Mouse (Mus musculus) C2C12 (cell line): ENCODE data around the gene Chst15. TPM values are rescaled to one million over a fixed set of nuclear protein-coding genes. Genes with fewer than 3 reads are reported as not detected.

Experiments used
- H3K27me3 ChIP-seq: one replicate; pipeline ENCODE4 v1.6.1; 2011; ENCODE audit not compliant: control insufficient read depth, insufficient read depth, insufficient read length
- H3K36me3 ChIP-seq: one replicate; pipeline ENCODE4 v1.6.1; 2011; ENCODE audit not compliant: control insufficient read depth, insufficient read depth
- H3K4me3 ChIP-seq: one replicate; pipeline ENCODE4 v1.5.1; 2011; ENCODE audit warnings: mild to moderate bottlenecking, control low read depth; ENCODE audit not compliant: poor library complexity, insufficient read depth, severe bottlenecking
- H3K79me2 ChIP-seq: one replicate; pipeline ENCODE4 v1.6.1; 2011; ENCODE audit not compliant: control insufficient read depth, insufficient read depth
- H3K79me3 ChIP-seq: one replicate; pipeline ENCODE4 v1.6.1; 2011; ENCODE audit warnings: low read depth, control low read depth
- H3ac ChIP-seq: one replicate; pipeline ENCODE3; 2011; ENCODE audit warnings: low read depth; ENCODE audit not compliant: control insufficient read depth, insufficient read length
- CEBPB ChIP-seq: IDR thresholded peaks from one replicate; pipeline ENCODE4 v1.6.1; 2011; ENCODE audit warnings: low read depth, mild to moderate bottlenecking, control low read depth, moderate library complexity
- CTCF ChIP-seq: IDR thresholded peaks from one replicate; pipeline ENCODE4 v1.5.1; 2011; ENCODE audit not compliant: control insufficient read depth, insufficient read depth, insufficient read length
- FOSL1 ChIP-seq: IDR thresholded peaks from one replicate; pipeline ENCODE4 v1.8.0; 2011; ENCODE audit warnings: mild to moderate bottlenecking, low read length; ENCODE audit not compliant: poor library complexity, insufficient read depth, severe bottlenecking
- MAX ChIP-seq: IDR thresholded peaks from one replicate; pipeline ENCODE4 v1.6.1; 2011; ENCODE audit warnings: mild to moderate bottlenecking, control low read depth
- MYOD1 ChIP-seq: IDR thresholded peaks from one replicate; pipeline ENCODE4 v1.6.1; 2011; ENCODE audit warnings: low read depth; ENCODE audit not compliant: control insufficient read depth, insufficient read length
- MYOG ChIP-seq: IDR thresholded peaks from one replicate; pipeline ENCODE4 v1.6.1; 2011; ENCODE audit not compliant: control insufficient read depth, insufficient read length; ENCODE audit errors: extremely low read depth
- USF1 ChIP-seq: IDR thresholded peaks from one replicate; pipeline ENCODE4 v1.6.1; 2011; ENCODE audit warnings: low read depth, mild to moderate bottlenecking, control low read depth, moderate library complexity
- polyA plus RNA-seq: library from polyadenylated mRNA; unstranded; fragments of >200 nt; fragmentation: generic; extraction: Trizol; gene quantifications from one replicate; pipeline ENCODE4 v1.2.1, GENCODE M21; 2012; ENCODE audit warnings: missing spikeins

The Chst15 gene
- polyA plus RNA-seq, 1 experiment, result 8.9 TPM

GRCm38 (mm10) chr7:132247091-132247490, 69.9 kb downstream of the Chst15 start:
- no peaks in the 10 kb centered on the region for H3K79me3 ChIP-seq
- H3K79me2 ChIP-seq, result no peaks in the 10 kb centered on the region
- no peak overlapping the region for H3ac ChIP-seq
- H3K36me3 ChIP-seq, result no peaks in the 10 kb centered on the region
- TF ChIP-seq FOSL1 (no peak), MAX (no peak), MYOG (no peak), CEBPB (no peak), MYOD1 (no peak), USF1 (no peak), CTCF (no peak)
- no peak overlapping the region for H3K4me3 ChIP-seq
- no peaks in the 10 kb centered on the region for H3K27me3 ChIP-seq

GRCm38 (mm10) chr7:132245730-132246129, 71.3 kb downstream of the Chst15 start:
- Histone ChIP-seq H3ac (no peak overlapping the region), H3K27me3 (no peaks in the 10 kb centered on the region), H3K4me3 (no peak overlapping the region), H3K36me3 (no peaks in the 10 kb centered on the region), H3K79me2 (no peaks in the 10 kb centered on the region), H3K79me3 (no peaks in the 10 kb centered on the region)
- TF ChIP-seq CTCF (no peak), MYOG (no peak), FOSL1 (no peak), MYOD1 (no peak), MAX (no peak), CEBPB (no peak), USF1 (no peak)

GRCm38 (mm10) chr7:132244637-132245036, 72.4 kb downstream of the Chst15 start:
- Histone ChIP-seq H3K36me3 (no peaks in the 10 kb centered on the region), H3ac (no peak overlapping the region), H3K79me2 (no peaks in the 10 kb centered on the region), H3K4me3 (no peak overlapping the region), H3K79me3 (no peaks in the 10 kb centered on the region), H3K27me3 (no peaks in the 10 kb centered on the region)
- TF ChIP-seq USF1, result no peak
- TF ChIP-seq CEBPB, result no peak
- TF ChIP-seq MYOD1, result no peak
- TF ChIP-seq FOSL1, result no peak
- no peak for TF ChIP-seq MYOG

- TF ChIP-seq FOSL1 (no peak), MYOG (no peak), MAX (no peak), CTCF (no peak), CEBPB (no peak), USF1 (no peak), MYOD1 (no peak)
- no peak overlapping the region for H3K4me3 ChIP-seq
- H3K79me3 ChIP-seq, result no peaks in the 10 kb centered on the region
- no peaks in the 10 kb centered on the region for H3K27me3 ChIP-seq
- H3K36me3 ChIP-seq, result no peaks in the 10 kb centered on the region
- H3K79me2 ChIP-seq, result no peaks in the 10 kb centered on the region
- H3ac ChIP-seq, result no peak overlapping the region
Observed at GRCm38 (mm10) chr7:132243225-132243624, 73.8 kb downstream of the Chst15 start.

- Histone ChIP-seq H3ac (no peak overlapping the region), H3K4me3 (no peak overlapping the region), H3K27me3 (no peaks in the 10 kb centered on the region), H3K79me2 (no peaks in the 10 kb centered on the region), H3K36me3 (peaks cover 4% of the 10 kb centered on the region), H3K79me3 (no peaks in the 10 kb centered on the region)
- TF ChIP-seq FOSL1 (no peak), USF1 (no peak), CTCF (no peak), MAX (no peak), MYOD1 (no peak), MYOG (no peak), CEBPB (no peak)
Observed at GRCm38 (mm10) chr7:132242617-132243141, 74.3 kb downstream of the Chst15 start.

- H3K27me3 ChIP-seq, result no peaks in the 10 kb centered on the region
- no peak overlapping the region for H3ac ChIP-seq
- no peak overlapping the region for H3K4me3 ChIP-seq
- no peaks in the 10 kb centered on the region for H3K79me3 ChIP-seq
- H3K36me3 ChIP-seq, result peaks cover 7% of the 10 kb centered on the region
- H3K79me2 ChIP-seq, result no peaks in the 10 kb centered on the region
- no peak for TF ChIP-seq USF1
- no peak for TF ChIP-seq CEBPB
- no peak for TF ChIP-seq MYOD1
- TF ChIP-seq MAX, result no peak
- no peak for TF ChIP-seq MYOG
Observed at GRCm38 (mm10) chr7:132238921-132239320, 78.1 kb downstream of the Chst15 start.
